Mouse (Mus musculus) mature B cell (primary cell): Measurements from ENCODE around the gene Usf1.

Source experiments
- in situ Hi-C: fragments of 300-500 bp; cut with MboI; formaldehyde crosslinking; loops from 2 replicates; pipeline ENCODE4 v1.14.3; 2019

Usf1 gene

GRCm38 (mm10) chr1:171452923-171453322, 41.8 kb downstream of the Usf1 start:
- in situ Hi-C loops, result no loop called here

GRCm38 (mm10) chr1:171454926-171455325, 43.8 kb downstream of the Usf1 start:
- in situ Hi-C loops, result no loop called here

GRCm38 (mm10) chr1:171457568-171457967, 46.5 kb downstream of the Usf1 start:
- in situ Hi-C loops, result no loop called here

- in situ Hi-C loops, result no loop called here
Observed at GRCm38 (mm10) chr1:171459791-171460190, 48.7 kb downstream of the Usf1 start.

- in situ Hi-C loops, result no loop called here
Observed at GRCm38 (mm10) chr1:171460551-171461503, 49.7 kb downstream of the Usf1 start.

- in situ Hi-C loops, result no loop called here
Observed at GRCm38 (mm10) chr1:171463133-171463532, 52.0 kb downstream of the Usf1 start.

- in situ Hi-C loops, result no loop called here
Observed at GRCm38 (mm10) chr1:171465749-171466412, 54.8 kb downstream of the Usf1 start.

GRCm38 (mm10) chr1:171466565-171466964, 55.5 kb downstream of the Usf1 start:
- in situ Hi-C loops, result no loop called here
